Mouse (Mus musculus) mesoderm, embryonic 11.5 days (tissue): ENCODE measurements at regions not wholly inside any gene's neighbourhood (a gene's known extent, or its start where the extent isn't known, plus 50 kb on each side); places are given as distances from the start of the nearest gene placed in this dataset.

ENCODE experiments used
- DNase-seq: peaks from one replicate; pipeline ENCODE4 v3.0.0-alpha.2; 2012; ENCODE audit warnings: low read depth, low spot score

GRCm38 (mm10) chr5:60812371-60812770 is 996.2 kb upstream of the G6pd2 start:
- peak; percentile 4 for DNase-seq
